Mouse (Mus musculus): ENCODE measurements around the gene Tctex1d1. TPM values are rescaled to one million over a fixed set of nuclear protein-coding genes. Genes with fewer than 3 reads are reported as not detected.

Tctex1d1 gene
- polyA plus RNA-seq, 1 experiment from 2014 or later: not detected

DNA sequence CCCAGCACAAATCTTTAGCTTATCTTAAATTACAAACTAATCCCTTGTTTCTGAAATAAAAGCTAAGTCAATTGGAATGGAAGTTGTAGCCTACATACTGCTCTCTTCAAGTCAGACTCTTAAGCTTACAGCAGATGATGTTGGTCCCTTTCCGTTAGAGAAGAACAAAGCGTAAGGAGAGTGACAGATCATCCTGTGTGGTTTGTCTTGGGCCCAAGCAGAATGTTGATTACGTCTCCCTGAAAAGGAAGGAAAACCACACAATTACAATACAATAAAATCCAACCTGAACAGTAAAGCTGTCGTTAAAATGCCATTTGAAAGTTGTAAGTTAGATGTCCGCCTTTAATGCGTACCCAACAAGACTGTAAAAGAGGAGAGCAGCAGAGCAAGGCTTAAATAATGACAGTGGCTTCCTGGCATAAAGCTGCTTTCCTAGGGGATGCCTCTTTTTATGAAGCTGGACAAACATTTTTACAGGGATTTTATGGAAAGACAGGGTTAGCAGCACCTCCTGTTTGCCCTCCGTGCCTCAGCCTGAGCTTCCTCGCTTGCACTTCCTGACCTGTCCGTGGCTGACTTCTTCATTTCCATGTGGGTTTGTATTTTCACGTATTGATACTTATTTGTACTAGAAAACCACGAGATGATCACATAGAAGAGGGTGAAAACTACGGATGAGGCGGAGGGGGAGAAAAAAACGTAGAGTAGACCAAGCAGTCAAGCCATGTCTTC lies 60.9 kb downstream of the Tctex1d1 start:
- H3K4me1 ChIP-seq (ENCODE audit: insufficient read depth): no peaks in the 10 kb centered on the region
- no peak overlapping the region for H3K9ac ChIP-seq (replicated peaks)
- H3K4me2 ChIP-seq (ENCODE audit: low read depth, low read length): peak overlapping the region; percentile 38; the same call in 1 of the 2 replicates
- DNase-seq (no peak), ATAC-seq (no peak)
- H3K27me3 ChIP-seq (ENCODE audit: insufficient read depth, low read length): no peaks in the 10 kb centered on the region
- no peak for TF ChIP-seq CTCF (IDR thresholded peaks at IDR 0.05; ENCODE audit: low read depth)
- TF ChIP-seq EP300 (IDR thresholded peaks at IDR 0.05; ENCODE audit: low read depth): no peak
- no peak overlapping the region for H3K27ac ChIP-seq (ENCODE audit: low read depth)
- H3K9me3 ChIP-seq (ENCODE audit: low read length): no peaks in the 10 kb centered on the region
- no peaks in the 10 kb centered on the region for H3K36me3 ChIP-seq (replicated peaks; ENCODE audit: insufficient read depth, low read length)
- H3K4me3 ChIP-seq (ENCODE audit: low read depth, low read length): no peak overlapping the region
- 43% methylated on average over 14 of the region's 14 CpGs for WGBS (ENCODE audit: insufficient replicate concordance)

DNA sequence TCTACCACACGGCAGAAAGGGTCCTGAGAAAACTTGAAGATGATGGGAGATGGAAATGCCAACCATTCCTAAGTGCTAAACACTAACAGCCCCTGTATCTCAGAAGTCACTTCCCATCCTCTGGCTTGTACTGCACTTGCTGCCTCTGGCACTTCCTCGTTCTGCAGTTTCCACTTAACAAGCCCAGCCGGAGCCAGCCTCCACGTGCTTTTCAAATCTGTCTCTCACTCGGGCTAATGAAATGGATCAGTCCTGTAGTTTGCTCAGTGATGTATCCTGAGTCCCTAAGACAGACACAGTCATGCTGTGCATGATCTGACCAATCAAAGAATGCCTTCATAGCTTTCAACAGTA lies 61.4 kb downstream of the Tctex1d1 start:
- H3K4me1 ChIP-seq (ENCODE audit: insufficient read depth): no peaks in the 10 kb centered on the region
- H3K4me3 ChIP-seq (ENCODE audit: low read depth, low read length): no peak overlapping the region
- H3K9me3 ChIP-seq (ENCODE audit: low read length): no peaks in the 10 kb centered on the region
- TF ChIP-seq EP300 (IDR thresholded peaks at IDR 0.05; ENCODE audit: low read depth) (no peak), CTCF (IDR thresholded peaks at IDR 0.05; ENCODE audit: low read depth) (no peak)
- no peak overlapping the region for H3K27ac ChIP-seq (ENCODE audit: low read depth)
- no peaks in the 10 kb centered on the region for H3K27me3 ChIP-seq (ENCODE audit: insufficient read depth, low read length)
- 29% methylated on average over 5 of the region's 5 CpGs for WGBS (ENCODE audit: insufficient replicate concordance)
- DNase-seq (no peak), ATAC-seq (no peak)
- no peak overlapping the region for H3K4me2 ChIP-seq (ENCODE audit: low read depth, low read length)
- H3K36me3 ChIP-seq (replicated peaks; ENCODE audit: insufficient read depth, low read length): no peaks in the 10 kb centered on the region
- H3K9ac ChIP-seq (replicated peaks): no peak overlapping the region

GRCm38 (mm10) chr4:103042997-103043396 lies 64.6 kb downstream of the Tctex1d1 start:
- Histone ChIP-seq H3K36me3 (replicated peaks; ENCODE audit: insufficient read depth, low read length) (no peaks in the 10 kb centered on the region), H3K27me3 (ENCODE audit: insufficient read depth, low read length) (no peaks in the 10 kb centered on the region), H3K9me3 (ENCODE audit: low read length) (no peaks in the 10 kb centered on the region), H3K9ac (replicated peaks) (no peak overlapping the region), H3K4me3 (ENCODE audit: low read depth, low read length) (no peak overlapping the region), H3K4me1 (ENCODE audit: insufficient read depth) (no peaks in the 10 kb centered on the region), H3K27ac (ENCODE audit: low read depth) (no peak overlapping the region), H3K4me2 (ENCODE audit: low read depth, low read length) (no peak overlapping the region)
- no peak for TF ChIP-seq EP300 (IDR thresholded peaks at IDR 0.05; ENCODE audit: low read depth)
- TF ChIP-seq CTCF (IDR thresholded peaks at IDR 0.05; ENCODE audit: low read depth): peak; percentile 28
- no peak for DNase-seq
- 87% methylated on average over 11 of the region's 11 CpGs for WGBS (ENCODE audit: insufficient replicate concordance)
- ATAC-seq: no peak

GRCm38 (mm10) chr4:103048046-103048445 lies 69.6 kb downstream of the Tctex1d1 start:
- no peak for ATAC-seq
- no peak overlapping the region for H3K4me3 ChIP-seq (ENCODE audit: low read depth, low read length)
- no peaks in the 10 kb centered on the region for H3K36me3 ChIP-seq (replicated peaks; ENCODE audit: insufficient read depth, low read length)
- H3K27ac ChIP-seq (ENCODE audit: low read depth): no peak overlapping the region
- no peak overlapping the region for H3K9ac ChIP-seq (replicated peaks)
- no peaks in the 10 kb centered on the region for H3K27me3 ChIP-seq (ENCODE audit: insufficient read depth, low read length)
- no peaks in the 10 kb centered on the region for H3K9me3 ChIP-seq (ENCODE audit: low read length)
- TF ChIP-seq EP300 (IDR thresholded peaks at IDR 0.05; ENCODE audit: low read depth) (no peak), CTCF (IDR thresholded peaks at IDR 0.05; ENCODE audit: low read depth) (no peak)
- DNase-seq: no peak
- WGBS (ENCODE audit: insufficient replicate concordance): 82% methylated on average over 11 of the region's 11 CpGs
- no peaks in the 10 kb centered on the region for H3K4me1 ChIP-seq (ENCODE audit: insufficient read depth)
- no peak overlapping the region for H3K4me2 ChIP-seq (ENCODE audit: low read depth, low read length)

Other genes starting within 250 kb of the Tctex1d1 start
- 0.34 and 0.60 TPM in 2 replicates for gene Sgip1, start 237.3 kb upstream of the Tctex1d1 start, polyA plus RNA-seq (2015; fragmentation: Nextera tagmentation; extraction: Ambion mirVana)
- gene Insl5, start 48.2 kb downstream of the Tctex1d1 start, polyA plus RNA-seq (2015; fragmentation: Nextera tagmentation; extraction: Ambion mirVana): not detected in 2 replicates
- 22.6 and 25.4 TPM in 2 replicates for gene Mier1, start 135.8 kb downstream of the Tctex1d1 start, polyA plus RNA-seq (2015; fragmentation: Nextera tagmentation; extraction: Ambion mirVana)
- gene Wdr78, start 135.9 kb downstream of the Tctex1d1 start, polyA plus RNA-seq (2015; fragmentation: Nextera tagmentation; extraction: Ambion mirVana): 0.06 and 0.12 TPM in 2 replicates
- 10.0 and 10.5 TPM in 2 replicates for gene Slc35d1, start 236.6 kb downstream of the Tctex1d1 start, polyA plus RNA-seq (2015; fragmentation: Nextera tagmentation; extraction: Ambion mirVana)